Mouse (Mus musculus) heart, adult 10 weeks (tissue): Measurements from ENCODE around the gene Ang4. TPM values are rescaled to one million over a fixed set of nuclear protein-coding genes. Genes with fewer than 3 reads are reported as not detected.

Experiments
- polyA plus RNA-seq: library from polyadenylated mRNA; stranded (reverse); fragments of 350-450 nt; fragmentation: Illumina TruSeq; extraction: RNeasy Lipid Tissue Mini Kit (QIAGEN cat#74804); gene quantifications from one replicate; pipeline ENCODE4 v1.2.3, GENCODE M21; 2014; ENCODE audit warnings: low read depth, low replicate concordance

Ang4 gene
- polyA plus RNA-seq, result not detected

GRCm38 (mm10) chr14:51773490-51773889 is at the start of gene Ang4:
Gene Ang4, minus strand, starts transcription at chr14:51773590.

GRCm38 (mm10) chr14:51799746-51800145 is 26.4 kb upstream of the Ang4 start, which contains the start of gene AY358078:
Gene AY358078, plus strand, starts transcription at chr14:51800046.

DNA sequence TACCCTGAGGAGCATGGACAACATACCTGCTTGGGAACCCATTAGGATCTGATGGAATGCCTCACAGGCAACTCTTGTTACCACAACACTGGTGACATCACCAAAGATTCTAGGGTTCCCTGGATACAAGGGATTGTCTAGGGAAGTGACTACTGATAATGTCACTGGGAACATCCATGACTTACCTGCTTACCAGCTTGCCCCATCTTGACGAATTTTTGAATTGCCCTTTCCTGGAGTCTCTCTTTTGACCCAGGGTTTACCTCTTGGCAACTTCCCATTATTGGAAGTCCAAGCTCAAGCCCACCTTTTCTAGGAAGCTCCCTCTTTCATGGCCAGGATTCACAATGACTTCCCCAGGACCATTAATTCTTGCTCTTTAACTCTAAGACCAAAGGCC is 56.3 kb downstream of the Ang4 start, which contains the start of gene Gm5800:
TSS of gene Gm5800 (minus strand) at position 101 of the 400 bp plus-strand sequence.

Other genes starting within 250 kb of the Ang4 start
- not detected for gene Gm5622, start 220.8 kb downstream of the Ang4 start, polyA plus RNA-seq
- gene Gm17175, start 199.5 kb downstream of the Ang4 start, polyA plus RNA-seq, result not detected
- not detected for gene Gm17174, start 181.5 kb downstream of the Ang4 start, polyA plus RNA-seq
- not detected for gene Gm17078, start 162.3 kb downstream of the Ang4 start, polyA plus RNA-seq
- not detected for gene Gm4181, start 137.9 kb downstream of the Ang4 start, polyA plus RNA-seq
- not detected for gene Gm17079, start 78.1 kb downstream of the Ang4 start, polyA plus RNA-seq
- gene Gm5800, start 56.4 kb downstream of the Ang4 start, polyA plus RNA-seq, result not detected
- not detected for gene AY358078, start 26.5 kb upstream of the Ang4 start, polyA plus RNA-seq
- not detected for gene Ear6, start 80.1 kb upstream of the Ang4 start, polyA plus RNA-seq
- gene Mettl17, start 111.3 kb upstream of the Ang4 start, polyA plus RNA-seq, result 23.9 TPM
- 1.2 TPM for gene Slc39a2, start 119.3 kb upstream of the Ang4 start, polyA plus RNA-seq
- 1,656 TPM for gene Ndrg2, start 140.6 kb upstream of the Ang4 start, polyA plus RNA-seq
- not detected for gene Tppp2, start 144.8 kb upstream of the Ang4 start, polyA plus RNA-seq
- gene Rnase13, start 149.2 kb upstream of the Ang4 start, polyA plus RNA-seq, result not detected
- 40.6 TPM for gene Arhgef40, start 211.1 kb upstream of the Ang4 start, polyA plus RNA-seq
- gene Tmem253, start 242.1 kb upstream of the Ang4 start, polyA plus RNA-seq, result 5.3 TPM
- 29.1 TPM for gene Zfp219, start 247.1 kb upstream of the Ang4 start, polyA plus RNA-seq